Mouse (Mus musculus): ENCODE results near the gene Afdn. TPM values are rescaled to one million over a fixed set of nuclear protein-coding genes. Genes with fewer than 3 reads are reported as not detected.

Afdn gene
- polyA plus RNA-seq, 1 experiment = 29.6 TPM

DNA sequence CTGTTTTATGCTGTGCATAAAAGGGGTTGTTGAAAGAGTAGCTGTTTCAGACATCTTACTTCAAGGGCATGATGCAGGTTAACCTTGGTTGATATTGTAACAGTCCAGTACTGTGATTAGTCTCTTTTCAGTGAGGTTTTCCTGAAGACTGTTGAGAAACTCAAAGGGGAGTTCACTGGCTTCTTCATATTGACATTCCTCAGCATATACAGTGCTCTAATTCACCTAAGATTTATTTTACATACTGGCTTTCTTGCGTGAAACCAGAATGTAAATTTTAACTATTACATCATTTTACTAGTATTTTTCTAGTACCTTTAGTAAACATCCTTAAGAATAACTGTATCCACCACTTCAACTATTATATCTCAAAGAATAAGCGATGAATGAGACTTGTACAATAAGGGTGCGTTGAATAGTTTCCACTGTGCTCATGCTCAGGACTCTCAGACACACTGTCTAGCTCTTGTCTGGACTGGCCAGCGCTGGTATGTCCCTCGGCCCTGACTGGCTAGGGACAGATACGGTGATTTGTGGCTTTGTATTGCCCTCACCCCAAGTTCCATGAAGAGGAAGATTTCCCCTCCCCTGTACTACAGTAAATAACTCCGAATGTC is 129.6 kb downstream of the Afdn start:
- Histone ChIP-seq H3K4me1 (ENCODE audit: control insufficient read depth, insufficient read depth, low read length) (no peaks in the 10 kb centered on the region), H3K27ac (ENCODE audit: insufficient read depth, low read depth, low read length) (no peak overlapping the region), H3K4me3 (ENCODE audit: insufficient read depth, low read length) (no peak overlapping the region)
- TF ChIP-seq CTCF (IDR thresholded peaks at IDR 0.05; ENCODE audit: low read depth, low read length) (no peak), POLR2A (IDR thresholded peaks at IDR 0.05; ENCODE audit: borderline replicate concordance, low read depth, low read length) (no peak)

DNA sequence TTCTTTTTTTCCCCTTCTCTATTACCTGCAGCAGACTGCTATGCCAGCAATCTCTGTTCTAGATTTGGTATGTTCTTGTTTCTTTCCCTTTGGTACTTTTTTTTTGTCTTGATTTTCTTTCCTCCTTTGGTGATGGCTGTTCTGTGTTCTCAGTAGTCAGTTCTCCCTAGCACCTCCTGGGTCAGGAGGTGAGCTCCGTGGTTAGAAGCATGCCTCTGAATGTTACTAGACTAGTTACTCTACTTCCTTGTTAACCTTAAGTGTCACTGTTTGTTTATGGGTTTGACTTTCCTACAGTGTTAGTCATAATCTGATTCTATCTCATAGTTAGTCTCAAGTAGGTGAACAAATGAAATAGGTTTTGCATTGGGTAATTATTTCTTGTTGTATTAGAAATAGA is 130.6 kb downstream of the Afdn start:
- Histone ChIP-seq H3K4me3 (ENCODE audit: insufficient read depth, low read length) (no peak overlapping the region), H3K27ac (ENCODE audit: insufficient read depth, low read depth, low read length) (no peak overlapping the region), H3K4me1 (ENCODE audit: control insufficient read depth, insufficient read depth, low read length) (no peaks in the 10 kb centered on the region)
- TF ChIP-seq CTCF (IDR thresholded peaks at IDR 0.05; ENCODE audit: low read depth, low read length) (no peak), POLR2A (IDR thresholded peaks at IDR 0.05; ENCODE audit: borderline replicate concordance, low read depth, low read length) (no peak)

DNA sequence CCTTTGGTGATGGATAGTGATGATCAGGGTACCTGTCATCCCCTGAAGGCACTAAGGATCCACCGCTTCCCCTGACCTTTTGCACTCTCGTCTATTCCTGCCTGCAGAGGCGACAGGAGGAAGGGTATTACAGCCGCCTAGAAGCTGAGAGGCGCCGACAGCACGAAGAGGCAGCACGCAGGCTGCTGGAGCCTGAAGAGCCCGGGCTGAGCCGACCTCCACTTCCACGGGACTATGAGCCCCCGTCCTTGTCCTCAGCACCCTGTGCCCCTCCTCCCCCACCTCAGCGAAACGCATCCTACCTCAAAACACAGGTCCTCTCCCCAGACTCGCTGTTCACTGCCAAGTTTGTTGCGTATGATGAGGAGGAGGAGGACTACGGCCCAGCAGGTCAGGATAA is 138.5 kb downstream of the Afdn start:
- H3K27ac ChIP-seq (ENCODE audit: insufficient read depth, low read depth, low read length) = no peak overlapping the region
- TF ChIP-seq POLR2A (IDR thresholded peaks at IDR 0.05; ENCODE audit: borderline replicate concordance, low read depth, low read length) (no peak), CTCF (IDR thresholded peaks at IDR 0.05; ENCODE audit: low read depth, low read length) (no peak)
- no peak overlapping the region for H3K4me3 ChIP-seq (ENCODE audit: insufficient read depth, low read length)
- H3K4me1 ChIP-seq (ENCODE audit: control insufficient read depth, insufficient read depth, low read length) = peaks cover 3% of the 10 kb centered on the region

DNA sequence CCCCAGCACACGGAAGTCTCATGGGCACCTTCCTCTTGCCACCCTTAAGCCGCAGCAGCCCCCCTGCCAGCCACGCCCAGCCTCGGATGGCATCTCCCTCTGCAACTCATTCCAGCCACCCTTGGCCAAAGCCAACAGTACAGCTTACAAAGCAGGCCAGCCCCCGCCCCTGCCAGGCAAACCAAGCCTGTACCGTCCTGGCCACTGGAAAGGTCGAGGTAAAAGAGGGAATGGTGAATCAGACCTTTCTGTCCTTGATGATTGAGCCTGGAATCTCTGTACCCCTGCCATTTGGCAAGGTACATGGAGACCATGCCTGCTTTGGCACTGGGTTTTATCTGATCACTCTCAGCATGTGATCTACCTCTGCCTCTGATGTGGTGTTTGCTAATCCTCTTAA is 138.9 kb downstream of the Afdn start:
- Histone ChIP-seq H3K4me1 (ENCODE audit: control insufficient read depth, insufficient read depth, low read length) (peaks cover 3% of the 10 kb centered on the region), H3K27ac (ENCODE audit: insufficient read depth, low read depth, low read length) (no peak overlapping the region), H3K4me3 (ENCODE audit: insufficient read depth, low read length) (no peak overlapping the region)
- TF ChIP-seq POLR2A (IDR thresholded peaks at IDR 0.05; ENCODE audit: borderline replicate concordance, low read depth, low read length) (no peak), CTCF (IDR thresholded peaks at IDR 0.05; ENCODE audit: low read depth, low read length) (no peak)

DNA sequence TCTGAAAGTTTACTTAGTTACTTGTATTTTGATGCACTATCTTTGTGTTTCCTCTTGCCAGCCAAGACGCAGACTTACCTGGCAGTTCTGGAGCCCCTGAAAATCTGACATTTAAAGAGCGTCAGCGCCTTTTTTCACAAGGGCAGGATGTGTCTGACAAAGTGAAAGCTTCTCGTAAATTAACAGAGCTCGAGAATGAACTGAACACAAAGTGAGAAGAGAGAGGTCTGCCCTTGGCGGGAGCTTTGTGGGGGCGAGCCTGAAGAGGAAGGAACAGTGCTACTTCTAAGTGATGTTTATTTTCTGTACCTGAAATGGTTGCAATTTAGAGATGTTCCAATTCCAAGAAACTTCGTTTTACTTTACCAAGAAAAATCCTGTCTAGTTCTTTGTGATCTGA is 143.5 kb downstream of the Afdn start:
- no peak overlapping the region for H3K27ac ChIP-seq (ENCODE audit: insufficient read depth, low read depth, low read length)
- TF ChIP-seq POLR2A (IDR thresholded peaks at IDR 0.05; ENCODE audit: borderline replicate concordance, low read depth, low read length) (no peak), CTCF (IDR thresholded peaks at IDR 0.05; ENCODE audit: low read depth, low read length) (no peak)
- H3K4me3 ChIP-seq (ENCODE audit: insufficient read depth, low read length) = no peak overlapping the region
- H3K4me1 ChIP-seq (ENCODE audit: control insufficient read depth, insufficient read depth, low read length) = peaks cover 9% of the 10 kb centered on the region

DNA sequence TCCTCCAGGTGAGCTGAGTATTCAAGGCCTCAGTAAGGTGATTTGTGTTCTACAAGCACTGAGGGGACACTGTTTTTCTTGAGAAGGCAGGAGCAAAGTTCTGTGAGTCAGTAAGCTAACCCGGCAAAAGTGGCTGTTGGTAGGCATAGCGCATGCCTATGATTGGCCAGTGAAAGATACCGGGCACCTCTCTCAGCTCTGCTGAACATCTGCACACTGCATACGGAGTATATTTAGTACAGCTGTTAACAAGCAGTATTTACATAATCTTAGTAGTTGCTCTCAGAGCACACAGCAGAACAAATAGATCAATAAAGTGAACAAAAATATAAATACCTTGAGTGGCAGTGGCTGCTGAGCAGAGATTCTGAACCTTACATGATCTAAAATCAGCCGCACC is 146.7 kb downstream of the Afdn start:
- no peak for TF ChIP-seq CTCF (IDR thresholded peaks at IDR 0.05; ENCODE audit: low read depth, low read length)
- TF ChIP-seq POLR2A (IDR thresholded peaks at IDR 0.05; ENCODE audit: borderline replicate concordance, low read depth, low read length) = no peak
- Histone ChIP-seq H3K4me1 (ENCODE audit: control insufficient read depth, insufficient read depth, low read length) (peaks cover 9% of the 10 kb centered on the region), H3K4me3 (ENCODE audit: insufficient read depth, low read length) (no peak overlapping the region), H3K27ac (ENCODE audit: insufficient read depth, low read depth, low read length) (no peak overlapping the region)

DNA sequence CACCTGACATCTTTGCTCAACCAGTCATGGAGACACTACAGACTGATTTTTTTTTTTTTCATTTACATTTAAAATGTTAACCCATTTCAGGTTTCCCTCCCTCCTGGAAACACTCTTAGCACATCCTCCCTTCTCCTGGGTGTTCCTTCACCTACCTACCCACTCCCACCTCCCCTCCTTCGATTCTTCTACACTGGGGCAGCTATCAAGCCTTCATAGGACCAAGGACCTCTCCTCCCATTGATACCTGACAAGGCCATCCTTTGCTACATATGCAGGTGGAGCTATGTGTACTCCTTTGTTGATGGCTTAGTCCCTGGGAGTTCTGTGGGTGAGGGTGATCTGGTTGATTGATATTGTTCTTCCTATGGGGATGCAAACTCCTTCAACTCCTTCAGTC is 147.3 kb downstream of the Afdn start:
- H3K27ac ChIP-seq (ENCODE audit: insufficient read depth, low read depth, low read length) = no peak overlapping the region
- peaks cover 9% of the 10 kb centered on the region for H3K4me1 ChIP-seq (ENCODE audit: control insufficient read depth, insufficient read depth, low read length)

DNA sequence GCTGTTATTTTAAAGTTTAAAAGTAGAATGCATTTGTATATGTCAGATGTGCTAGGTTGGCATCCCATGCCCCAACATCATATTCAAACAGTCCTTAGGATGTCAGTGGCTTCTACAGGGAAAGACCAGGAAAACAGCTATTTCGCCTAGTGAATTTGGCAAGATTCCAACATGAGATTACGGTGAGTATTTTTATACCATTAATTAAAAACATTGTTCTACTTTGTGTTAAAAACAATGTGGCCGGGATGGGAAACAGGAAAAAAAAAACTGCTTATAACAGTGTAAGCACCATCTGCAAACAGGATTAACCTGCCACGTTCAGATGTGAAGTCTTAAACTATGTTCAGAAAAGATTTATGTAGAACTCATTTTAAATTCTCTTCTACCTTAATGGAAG is 153.6 kb downstream of the Afdn start:
- no peak overlapping the region for H3K27ac ChIP-seq (ENCODE audit: insufficient read depth, low read depth, low read length)
- H3K4me3 ChIP-seq (ENCODE audit: insufficient read depth, low read length) = no peak overlapping the region
- TF ChIP-seq CTCF (IDR thresholded peaks at IDR 0.05; ENCODE audit: low read depth, low read length) (no peak), POLR2A (IDR thresholded peaks at IDR 0.05; ENCODE audit: borderline replicate concordance, low read depth, low read length) (no peak)
- H3K4me1 ChIP-seq (ENCODE audit: control insufficient read depth, insufficient read depth, low read length) = no peaks in the 10 kb centered on the region

More for the DNA sequence above, 147.3 kb downstream of the Afdn start:
- H3K4me3 ChIP-seq (ENCODE audit: insufficient read depth, low read length) = no peak overlapping the region
- TF ChIP-seq CTCF (IDR thresholded peaks at IDR 0.05; ENCODE audit: low read depth, low read length) (no peak), POLR2A (IDR thresholded peaks at IDR 0.05; ENCODE audit: borderline replicate concordance, low read depth, low read length) (no peak)

DNA sequence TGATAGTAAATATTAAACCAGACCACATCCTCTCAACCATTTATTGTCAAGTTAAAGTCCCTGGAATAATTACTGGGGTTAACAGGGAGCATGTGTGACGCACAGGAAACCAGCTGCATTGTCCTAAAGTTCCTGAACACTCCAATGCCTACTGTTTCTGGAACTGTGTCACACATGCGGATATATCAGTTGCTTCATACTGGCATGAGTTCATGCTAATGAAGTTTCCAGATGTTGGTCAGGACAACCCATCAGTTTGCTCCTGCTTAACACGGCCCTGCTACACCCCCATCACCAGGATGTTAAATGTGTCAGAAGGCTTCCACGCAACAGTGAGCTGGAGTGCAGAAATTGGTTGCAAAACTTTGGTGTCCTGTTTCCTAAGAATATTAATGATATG is 154.2 kb downstream of the Afdn start:
- no peak overlapping the region for H3K4me3 ChIP-seq (ENCODE audit: insufficient read depth, low read length)
- no peaks in the 10 kb centered on the region for H3K4me1 ChIP-seq (ENCODE audit: control insufficient read depth, insufficient read depth, low read length)
- no peak overlapping the region for H3K27ac ChIP-seq (ENCODE audit: insufficient read depth, low read depth, low read length)
- TF ChIP-seq CTCF (IDR thresholded peaks at IDR 0.05; ENCODE audit: low read depth, low read length) (no peak), POLR2A (IDR thresholded peaks at IDR 0.05; ENCODE audit: borderline replicate concordance, low read depth, low read length) (no peak)

DNA sequence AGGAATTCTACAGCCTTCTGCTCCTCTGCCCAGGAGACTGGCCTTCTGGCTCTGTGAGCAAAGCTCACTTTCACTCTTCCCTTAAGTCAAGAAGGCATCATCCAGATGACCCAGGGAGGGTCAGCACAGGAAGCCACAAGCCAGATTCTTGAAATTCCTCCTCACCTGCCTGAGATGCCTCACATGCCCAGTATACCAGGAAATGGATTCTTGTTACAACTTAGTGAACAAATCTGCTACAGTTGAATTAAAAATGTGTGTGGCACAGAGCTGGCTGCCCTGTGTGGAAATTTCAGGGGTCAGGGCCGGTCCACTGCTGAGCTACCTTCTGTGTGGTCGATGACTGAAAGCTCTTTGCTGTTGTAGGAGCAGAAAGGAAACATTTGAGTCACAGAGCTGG is 160.4 kb downstream of the Afdn start:
- Histone ChIP-seq H3K27ac (ENCODE audit: insufficient read depth, low read depth, low read length) (no peak overlapping the region), H3K4me1 (ENCODE audit: control insufficient read depth, insufficient read depth, low read length) (peaks cover 2% of the 10 kb centered on the region; the same call in 1 of the 2 replicates), H3K4me3 (ENCODE audit: insufficient read depth, low read length) (no peak overlapping the region)
- no peak for TF ChIP-seq POLR2A (IDR thresholded peaks at IDR 0.05; ENCODE audit: borderline replicate concordance, low read depth, low read length)
- TF ChIP-seq CTCF (IDR thresholded peaks at IDR 0.05; ENCODE audit: low read depth, low read length) = no peak

DNA sequence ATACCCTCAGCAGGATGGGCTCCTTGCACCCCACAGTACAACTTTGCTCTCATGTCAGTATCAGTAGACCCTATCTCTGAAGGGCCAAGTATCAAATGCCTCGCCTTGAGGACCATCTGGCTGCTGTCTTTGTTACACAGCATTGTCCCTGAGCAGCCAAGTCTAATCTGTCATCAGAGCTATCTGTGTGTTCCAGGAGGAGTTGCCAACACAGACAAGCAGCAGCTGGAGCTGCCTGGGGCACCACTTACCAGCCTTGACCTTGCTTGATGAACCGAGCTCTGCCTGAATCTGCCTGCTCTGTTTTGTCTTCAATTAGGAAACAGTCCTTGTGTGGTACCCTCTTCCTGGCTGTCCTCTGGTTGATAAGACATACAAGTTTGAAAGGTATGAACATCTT is 163.1 kb downstream of the Afdn start:
- Histone ChIP-seq H3K4me1 (ENCODE audit: control insufficient read depth, insufficient read depth, low read length) (peaks cover 3% of the 10 kb centered on the region), H3K27ac (ENCODE audit: insufficient read depth, low read depth, low read length) (no peak overlapping the region), H3K4me3 (ENCODE audit: insufficient read depth, low read length) (no peak overlapping the region)
- no peak for TF ChIP-seq POLR2A (IDR thresholded peaks at IDR 0.05; ENCODE audit: borderline replicate concordance, low read depth, low read length)
- no peak for TF ChIP-seq CTCF (IDR thresholded peaks at IDR 0.05; ENCODE audit: low read depth, low read length)
